Mouse (Mus musculus) stomach, embryonic 14.5 days (tissue): ENCODE data around the gene Znrf3. TPM values are rescaled to one million over a fixed set of nuclear protein-coding genes. Genes with fewer than 3 reads are reported as not detected.

Source experiments
- ATAC-seq: fragments of 200-750 bp; cut with Nextera tagmentation; 2 replicates; pipeline ENCODE4 v1.8.0; 2017; ENCODE audit warnings: low read depth, moderate TSS enrichment; ENCODE audit not compliant: insufficient number of reproducible peaks, insufficient read depth, low FRiP score
- H3K27ac ChIP-seq: fragments of 300-500 bp; sonication (generic); 2 replicates; pipeline ENCODE4 v1.5.1; 2014; ENCODE audit warnings: mild to moderate bottlenecking, low read length, moderate library complexity, mixed read lengths
- H3K27me3 ChIP-seq: fragments of 300-500 bp; sonication (generic); 2 replicates; pipeline ENCODE4 v1.6.1; 2014; ENCODE audit warnings: low read length, control low read depth, mixed read lengths; ENCODE audit not compliant: control insufficient read depth, insufficient read depth
- H3K36me3 ChIP-seq: fragments of 300-500 bp; sonication (generic); 2 replicates; pipeline ENCODE4 v1.6.1; 2014; ENCODE audit warnings: mild to moderate bottlenecking, control low read depth, low read length, moderate library complexity, mixed read lengths; ENCODE audit not compliant: control insufficient read depth, insufficient read depth
- H3K4me1 ChIP-seq: fragments of 300-500 bp; sonication (generic); 2 replicates; pipeline ENCODE4 v1.6.1; 2014; ENCODE audit warnings: low read length, control low read depth, mixed read lengths; ENCODE audit not compliant: control insufficient read depth, insufficient read depth
- H3K4me2 ChIP-seq: fragments of 300-500 bp; sonication (generic); replicated peaks from 2 replicates; pipeline ENCODE4 v1.6.1; 2014; ENCODE audit warnings: low read depth, low read length, control low read depth
- H3K4me3 ChIP-seq: fragments of 300-500 bp; sonication (generic); 2 replicates; pipeline ENCODE4 v1.5.1; 2014; ENCODE audit warnings: low read depth, low read length, control low read depth
- H3K9ac ChIP-seq: fragments of 300-500 bp; sonication (generic); replicated peaks from 2 replicates; pipeline ENCODE4 v1.6.1; 2014; ENCODE audit warnings: low read depth, mild to moderate bottlenecking, control low read depth, low read length, moderate library complexity, mixed read lengths
- H3K9me3 ChIP-seq: fragments of 300-500 bp; sonication (generic); 2 replicates; pipeline ENCODE4 v1.6.1; 2016; ENCODE audit warnings: low read depth, low read length, control low read depth; ENCODE audit not compliant: control insufficient read depth
- WGBS: fragments of 180-500 bp; shearing (Covaris S2); extraction: QIAGEN DNeasy Blood & Tissue Kit; methylation state at CpG from one replicate; pipeline ENCODE4 v1.1.7; 2014; 5-methylcytosine and 5-hydroxymethylcytosine counted together
- polyA plus RNA-seq: library from polyadenylated mRNA; unstranded; fragments of >200 nt; fragmentation: Nextera tagmentation; extraction: Ambion mirVana; gene quantifications from 2 replicates; pipeline ENCODE4 v1.2.1, GENCODE M21; 2014

The Znrf3 gene
- polyA plus RNA-seq, 1 experiment from 2014 or later, result 19.7 TPM

- Histone ChIP-seq H3K4me3 (no peak overlapping the region), H3K36me3 (no peaks in the 10 kb centered on the region), H3K4me2 (no peak overlapping the region), H3K9ac (no peak overlapping the region), H3K27ac (no peak overlapping the region), H3K4me1 (no peaks in the 10 kb centered on the region), H3K9me3 (no peaks in the 10 kb centered on the region), H3K27me3 (no peaks in the 10 kb centered on the region)
- ATAC-seq, result no peak
- WGBS, result 86% methylated on average over 1 of the region's 1 CpGs
These were observed 89.9 kb downstream of the Znrf3 start for GRCm38 (mm10) chr11:5354753-5355152.

DNA sequence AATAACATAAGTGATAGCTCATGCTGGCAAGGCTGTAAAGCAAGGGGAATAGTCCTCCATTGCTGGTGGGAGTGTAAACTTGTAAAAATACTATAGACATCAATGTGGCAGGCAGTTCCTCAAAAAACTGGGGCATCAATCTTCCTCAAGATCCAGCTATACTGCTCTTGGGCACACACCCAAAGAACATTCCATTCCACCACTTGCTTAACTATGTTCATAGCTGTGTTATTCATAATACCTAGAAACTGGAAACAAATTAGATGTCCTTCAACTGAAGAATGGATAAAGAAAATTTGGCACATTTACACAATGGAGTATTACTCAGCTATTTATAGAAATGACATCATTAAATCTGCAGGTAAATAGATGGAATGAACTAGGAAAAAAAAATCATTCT is 91.6 kb downstream of the Znrf3 start:
- no peak for ATAC-seq
- Histone ChIP-seq H3K9me3 (peaks cover 2% of the 10 kb centered on the region; the same call in 1 of the 2 replicates), H3K36me3 (no peaks in the 10 kb centered on the region), H3K9ac (no peak overlapping the region), H3K27me3 (no peaks in the 10 kb centered on the region), H3K4me1 (peaks cover 3% of the 10 kb centered on the region; the same call in 1 of the 2 replicates), H3K4me2 (no peak overlapping the region), H3K27ac (no peak overlapping the region), H3K4me3 (no peak overlapping the region)

- Histone ChIP-seq H3K9me3 (peaks cover 2% of the 10 kb centered on the region; the same call in 1 of the 2 replicates), H3K4me1 (peaks cover 8% of the 10 kb centered on the region; the same call in 1 of the 2 replicates), H3K4me2 (no peak overlapping the region), H3K4me3 (no peak overlapping the region), H3K36me3 (no peaks in the 10 kb centered on the region), H3K9ac (no peak overlapping the region), H3K27me3 (no peaks in the 10 kb centered on the region), H3K27ac (no peak overlapping the region)
- no peak for ATAC-seq
- 94% methylated on average over 5 of the region's 5 CpGs for WGBS
These were observed 95.2 kb downstream of the Znrf3 start for GRCm38 (mm10) chr11:5349483-5349882.

- WGBS, result 23% methylated on average over 4 of the region's 4 CpGs
- Histone ChIP-seq H3K36me3 (no peaks in the 10 kb centered on the region), H3K27me3 (no peaks in the 10 kb centered on the region), H3K9me3 (peaks cover 2% of the 10 kb centered on the region; the same call in 1 of the 2 replicates), H3K4me3 (no peak overlapping the region), H3K4me2 (no peak overlapping the region), H3K27ac (no peak overlapping the region), H3K9ac (no peak overlapping the region), H3K4me1 (peaks cover 8% of the 10 kb centered on the region; the same call in 1 of the 2 replicates)
- ATAC-seq, result no peak
These were observed 97.6 kb downstream of the Znrf3 start for GRCm38 (mm10) chr11:5346845-5347640.

DNA sequence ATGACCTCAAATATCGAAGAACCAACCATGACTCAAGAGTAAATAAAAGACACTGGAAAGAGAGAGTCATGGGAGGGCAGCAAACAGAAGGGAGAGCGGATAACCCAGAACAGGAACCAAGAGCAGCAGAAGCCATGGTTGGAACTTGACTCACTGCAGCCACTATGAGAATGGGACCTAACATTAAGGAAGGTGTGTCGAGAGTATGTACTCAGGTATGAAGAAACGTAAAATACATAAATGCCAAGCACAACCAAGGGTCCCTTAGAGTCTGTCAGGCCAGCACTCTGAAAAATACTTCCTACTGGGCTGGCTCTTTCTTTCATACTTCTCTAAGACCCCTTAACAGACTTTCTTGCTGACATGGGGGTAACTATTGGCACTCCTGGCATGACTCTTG is 100.9 kb downstream of the Znrf3 start:
- Histone ChIP-seq H3K4me2 (no peak overlapping the region), H3K4me1 (peaks cover 8% of the 10 kb centered on the region; the same call in 1 of the 2 replicates), H3K36me3 (no peaks in the 10 kb centered on the region), H3K9ac (no peak overlapping the region), H3K27ac (no peak overlapping the region), H3K27me3 (no peaks in the 10 kb centered on the region), H3K9me3 (no peaks in the 10 kb centered on the region), H3K4me3 (no peak overlapping the region)
- ATAC-seq, result no peak
- WGBS, result 87% methylated on average over 4 of the region's 4 CpGs

GRCm38 (mm10) chr11:5339732-5340131 is 104.9 kb downstream of the Znrf3 start:
- no peak for ATAC-seq
- H3K4me2 ChIP-seq, result no peak overlapping the region
- no peaks in the 10 kb centered on the region for H3K36me3 ChIP-seq
- H3K4me3 ChIP-seq, result no peak overlapping the region
- no peak overlapping the region for H3K27ac ChIP-seq
- 95% methylated on average over 1 of the region's 1 CpGs for WGBS
- H3K4me1 ChIP-seq, result no peaks in the 10 kb centered on the region
- no peaks in the 10 kb centered on the region for H3K9me3 ChIP-seq
- no peaks in the 10 kb centered on the region for H3K27me3 ChIP-seq
- no peak overlapping the region for H3K9ac ChIP-seq

- WGBS, result 91% methylated on average over 7 of the region's 7 CpGs
- H3K27ac ChIP-seq, result no peak overlapping the region
- H3K4me3 ChIP-seq, result no peak overlapping the region
These were observed 107.8 kb downstream of the Znrf3 start for GRCm38 (mm10) chr11:5336852-5337251.

DNA sequence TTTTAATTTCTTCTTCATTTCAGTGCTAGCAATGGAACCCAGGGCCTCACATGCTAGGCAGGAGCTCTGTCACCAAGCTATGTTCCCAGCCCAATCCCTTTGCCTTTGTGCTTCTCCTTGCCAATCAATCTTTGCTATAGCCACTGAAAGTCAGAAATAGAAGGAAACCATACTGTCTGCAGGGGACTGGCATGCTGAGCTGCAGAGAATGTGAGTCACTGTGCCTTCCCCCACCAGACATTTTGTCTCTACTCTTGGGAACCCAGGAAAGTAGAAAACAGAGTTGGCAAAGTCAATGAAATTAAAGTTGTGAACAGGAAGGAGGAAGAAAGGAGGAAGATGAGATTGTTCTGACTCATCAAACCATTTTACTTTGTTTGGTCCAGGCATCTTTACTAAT is 108.4 kb downstream of the Znrf3 start:
- Histone ChIP-seq H3K4me3 (no peak overlapping the region), H3K27ac (no peak overlapping the region), H3K9ac (no peak overlapping the region), H3K4me2 (no peak overlapping the region), H3K36me3 (no peaks in the 10 kb centered on the region), H3K27me3 (no peaks in the 10 kb centered on the region), H3K9me3 (no peaks in the 10 kb centered on the region), H3K4me1 (no peaks in the 10 kb centered on the region)
- ATAC-seq, result no peak

More at GRCm38 (mm10) chr11:5336852-5337251, 107.8 kb downstream of the Znrf3 start:
- Histone ChIP-seq H3K9me3 (no peaks in the 10 kb centered on the region), H3K4me1 (no peaks in the 10 kb centered on the region), H3K9ac (no peak overlapping the region), H3K36me3 (no peaks in the 10 kb centered on the region), H3K4me2 (no peak overlapping the region), H3K27me3 (no peaks in the 10 kb centered on the region)
- no peak for ATAC-seq

DNA sequence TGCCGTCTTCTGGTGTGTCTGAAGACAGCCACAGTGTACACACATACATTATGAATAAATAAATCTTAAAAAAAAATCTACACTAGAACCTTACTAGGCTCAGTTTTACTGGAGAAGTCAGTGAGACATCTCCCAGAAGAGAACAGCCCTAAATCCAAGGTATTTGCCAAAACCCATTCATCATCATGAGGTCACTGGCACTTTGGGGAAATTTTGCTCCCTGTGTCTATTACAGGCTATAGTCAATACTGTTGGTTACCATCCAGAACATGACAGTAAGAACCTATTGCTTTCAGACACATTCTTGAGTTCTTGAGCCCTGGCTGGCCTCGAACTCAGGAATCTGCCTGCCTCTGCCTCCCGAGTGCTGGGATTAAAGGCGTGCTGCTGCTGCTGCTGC is 113.8 kb downstream of the Znrf3 start:
- WGBS, result 95% methylated on average over 4 of the region's 4 CpGs
- no peaks in the 10 kb centered on the region for H3K9me3 ChIP-seq
- ATAC-seq, result no peak

More for the DNA sequence above, 113.8 kb downstream of the Znrf3 start:
- H3K4me2 ChIP-seq, result no peak overlapping the region
- 0 out of 2 replicates have a peak, but pooled peaks cover 3% of the 10 kb centered on the region for H3K4me1 ChIP-seq
- no peaks in the 10 kb centered on the region for H3K27me3 ChIP-seq
- no peak overlapping the region for H3K27ac ChIP-seq
- no peak overlapping the region for H3K4me3 ChIP-seq
- no peaks in the 10 kb centered on the region for H3K36me3 ChIP-seq
- no peak overlapping the region for H3K9ac ChIP-seq
